Mouse (Mus musculus) MEL (cell line): ENCODE results near the gene Lrrc8e.

Experiments
- CHD2 ChIP-seq: IDR thresholded peaks from 2 replicates; pipeline ENCODE4 v1.6.1; 2011; ENCODE audit warnings: low read length, improper control_type of control experiment
- CTCF ChIP-seq, 3 experiments: IDR thresholded peaks in 2 of 3; conservative IDR thresholded peaks in 1 of 3; 2 replicates each; pipeline ENCODE4 v1.5.1; 2011 to 2012; ENCODE audit warnings: low read length in 3 of 3, low read depth in 2 of 3, mild to moderate bottlenecking in 2 of 3, improper control_type of control experiment in 1 of 3, inconsistent platforms in 1 of 3, mixed read lengths in 1 of 3, moderate library complexity in 1 of 3; ENCODE audit not compliant: control insufficient read depth in 1 of 3, insufficient read depth in 1 of 3, poor library complexity in 1 of 3, severe bottlenecking in 1 of 3
- E2F4 ChIP-seq: IDR thresholded peaks from 2 replicates; pipeline ENCODE4 v1.6.1; 2011; ENCODE audit warnings: low read depth, low read length, improper control_type of control experiment, borderline replicate concordance
- EP300 ChIP-seq, 2 experiments: IDR thresholded peaks; 2 replicates each; pipeline ENCODE4 v1.6.1; 2011; ENCODE audit warnings: improper control_type of control experiment in 2 of 2, low read length in 2 of 2, low read depth in 1 of 2, mild to moderate bottlenecking in 1 of 2
- GATA1 ChIP-seq: IDR thresholded peaks from 2 replicates; pipeline ENCODE4 v1.6.1; 2011; ENCODE audit warnings: low read depth, low read length, improper control_type of control experiment
- MYC ChIP-seq: IDR thresholded peaks from 2 replicates; pipeline ENCODE4 v1.6.1; 2011; ENCODE audit warnings: low read depth, mild to moderate bottlenecking, low read length, improper control_type of control experiment, moderate library complexity
- NRF1 ChIP-seq: IDR thresholded peaks from 2 replicates; pipeline ENCODE4 v1.6.1; 2014; ENCODE audit warnings: low read depth, mild to moderate bottlenecking, inconsistent platforms, low read length, improper control_type of control experiment, moderate library complexity; ENCODE audit not compliant: poor library complexity, insufficient read depth, severe bottlenecking
- POLR2A ChIP-seq, 2 experiments: IDR thresholded peaks; 2 replicates each; pipeline ENCODE4 v1.6.1; 2011 to 2012; ENCODE audit warnings: low read length in 2 of 2, mild to moderate bottlenecking in 2 of 2, control low read depth in 1 of 2, improper control_type of control experiment in 1 of 2, low read depth in 1 of 2, moderate library complexity in 1 of 2; ENCODE audit not compliant: control insufficient read depth in 1 of 2, insufficient read depth in 1 of 2, poor library complexity in 1 of 2
- POLR2AphosphoS2 ChIP-seq: IDR thresholded peaks from 2 replicates; pipeline ENCODE4 v1.6.1; 2011; ENCODE audit warnings: low read length, improper control_type of control experiment
- TAL1 ChIP-seq: IDR thresholded peaks from 2 replicates; pipeline ENCODE4 v1.6.1; 2012; ENCODE audit warnings: mild to moderate bottlenecking, inconsistent platforms, low read length, moderate library complexity, mixed read lengths
- TCF12 ChIP-seq: IDR thresholded peaks from 2 replicates; pipeline ENCODE4 v1.6.1; 2014; ENCODE audit warnings: low read depth, mild to moderate bottlenecking, inconsistent platforms, low read length, improper control_type of control experiment, moderate library complexity
- USF2 ChIP-seq, 2 experiments: IDR thresholded peaks; 2 replicates each; pipeline ENCODE4 v1.6.1; 2011 to 2012; ENCODE audit warnings: improper control_type of control experiment in 2 of 2, low read length in 2 of 2, borderline replicate concordance in 1 of 2, inconsistent platforms in 1 of 2, low read depth in 1 of 2, mild to moderate bottlenecking in 1 of 2; ENCODE audit not compliant: insufficient read depth in 1 of 2

DNA sequence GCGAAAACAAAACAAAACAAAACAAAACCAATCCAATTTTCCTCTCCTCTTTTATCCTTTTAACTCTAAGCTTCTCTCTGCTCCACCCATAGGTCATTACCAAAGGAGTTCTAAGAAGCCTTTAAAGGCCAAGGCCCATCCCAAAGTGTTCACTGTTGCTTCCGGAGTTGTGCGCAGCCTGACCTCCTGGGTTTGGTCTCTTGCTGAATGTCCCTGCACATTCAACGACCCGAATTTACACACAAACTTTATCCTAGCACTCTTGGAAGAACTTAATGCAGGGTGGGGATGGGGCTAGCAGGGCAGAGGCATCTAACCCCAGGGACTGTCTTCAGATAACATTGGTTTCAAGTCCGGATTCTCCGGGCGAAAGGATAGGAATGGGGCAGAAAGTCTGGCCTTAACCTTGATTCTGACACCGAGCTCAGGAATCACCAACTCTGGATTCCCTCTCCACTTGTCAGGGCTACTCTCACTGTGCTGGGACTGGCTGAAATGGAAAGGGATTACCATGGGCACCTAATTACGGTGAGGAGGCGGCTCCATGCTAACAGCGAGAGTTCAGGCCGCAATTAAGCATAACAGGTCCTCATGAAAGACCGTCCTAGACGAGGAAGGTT lies 11.3 kb downstream of the Lrrc8e start:
- TF ChIP-seq MYC (no peak), POLR2A (IDR thresholded peaks at IDR 0.05; ENCODE audit: control insufficient read depth in 1 of 2, insufficient read depth in 1 of 2, low read depth in 1 of 2, low read length in 2 of 2, poor library complexity in 1 of 2) (peak in 1 of 2 experiments; percentile 12; a peak in 1 of 4 replicates), POLR2AphosphoS2 (no peak), GATA1 (no peak), EP300 (IDR thresholded peaks at IDR 0.05; ENCODE audit: low read depth in 1 of 2, low read length in 2 of 2) (0 out of 4 replicates have a peak, but pooled peaks of 1 of the 2 experiments have one; percentile 2), TAL1 (no peak), CTCF (IDR thresholded peaks at IDR 0.05 in 2 of 3, conservative IDR thresholded peaks at IDR 0.05 in 1 of 3; ENCODE audit: control insufficient read depth in 1 of 3, insufficient read depth in 1 of 3, low read depth in 2 of 3, low read length in 3 of 3, poor library complexity in 1 of 3, severe bottlenecking in 1 of 3) (no peak), CHD2 (no peak), TCF12 (0 out of 2 replicates have a peak, but pooled peaks have one; percentile 6), NRF1 (no peak), E2F4 (no peak), USF2 (IDR thresholded peaks at IDR 0.05; ENCODE audit: borderline replicate concordance in 1 of 2, insufficient read depth in 1 of 2, low read depth in 1 of 2, low read length in 2 of 2) (no peak)
